Mouse (Mus musculus): Measurements from ENCODE around the gene Fam187b. TPM values are rescaled to one million over a fixed set of nuclear protein-coding genes. Genes with fewer than 3 reads are reported as not detected.
A peak's percentile ranks its signal among the peaks of the same experiment; 100 is the strongest.

Fam187b gene
- polyA plus RNA-seq, 1 experiment from 2014 or later = 8.8 TPM

GRCm38 (mm10) chr7:30966657-30967056 is 6.9 kb upstream of the Fam187b start:
- H3K4me2 ChIP-seq (ENCODE audit: low read depth, low read length) = no peak overlapping the region
- H3K27me3 ChIP-seq (ENCODE audit: control insufficient read depth, insufficient read depth, low read length) = no peaks in the 10 kb centered on the region
- peaks cover 6% of the 10 kb centered on the region for H3K4me1 ChIP-seq (ENCODE audit: control insufficient read depth, insufficient read depth, low read length)
- 81% methylated on average over 3 of the region's 3 CpGs for WGBS
- no peaks in the 10 kb centered on the region for H3K36me3 ChIP-seq (ENCODE audit: control insufficient read depth, insufficient read depth, low read length)
- H3K9ac ChIP-seq (ENCODE audit: low read length) = no peak overlapping the region
- H3K4me3 ChIP-seq (replicated peaks; ENCODE audit: low read length) = no peak overlapping the region
- no peak overlapping the region for H3K27ac ChIP-seq (ENCODE audit: low read length)
- no peaks in the 10 kb centered on the region for H3K9me3 ChIP-seq (replicated peaks; ENCODE audit: control insufficient read depth, low read length)
- no peak for ATAC-seq (ENCODE audit: insufficient read depth, low FRiP score)

DNA sequence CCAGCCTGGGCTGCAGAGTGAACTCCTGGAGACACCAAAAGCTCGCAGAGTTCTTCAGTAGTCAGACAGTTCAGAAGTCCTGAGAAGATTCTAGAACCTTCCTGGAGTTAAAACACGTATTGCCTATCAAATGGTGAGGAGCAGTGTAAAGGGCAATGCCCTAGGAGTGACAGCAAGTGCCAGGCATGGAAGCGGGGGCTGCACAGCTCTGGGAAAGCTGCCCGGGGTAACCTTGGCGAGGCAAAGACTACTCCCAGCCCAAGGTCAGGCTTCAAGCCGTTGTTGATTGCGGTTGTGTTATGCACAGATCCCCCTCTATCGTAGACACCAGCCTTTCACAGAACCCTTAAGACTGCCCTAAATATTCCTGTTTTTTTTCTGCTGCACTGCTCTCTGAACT is 5.0 kb upstream of the Fam187b start:
- Histone ChIP-seq H3K4me3 (replicated peaks; ENCODE audit: low read length) (no peak overlapping the region), H3K27ac (ENCODE audit: low read length) (no peak overlapping the region), H3K4me1 (ENCODE audit: control insufficient read depth, insufficient read depth, low read length) (peaks cover 14% of the 10 kb centered on the region), H3K9ac (ENCODE audit: low read length) (no peak overlapping the region), H3K9me3 (replicated peaks; ENCODE audit: control insufficient read depth, low read length) (no peaks in the 10 kb centered on the region), H3K36me3 (ENCODE audit: control insufficient read depth, insufficient read depth, low read length) (no peaks in the 10 kb centered on the region), H3K27me3 (ENCODE audit: control insufficient read depth, insufficient read depth, low read length) (no peaks in the 10 kb centered on the region), H3K4me2 (ENCODE audit: low read depth, low read length) (no peak overlapping the region)
- ATAC-seq (ENCODE audit: insufficient read depth, low FRiP score) = no peak
- WGBS = 87% methylated on average over 8 of the region's 8 CpGs

DNA sequence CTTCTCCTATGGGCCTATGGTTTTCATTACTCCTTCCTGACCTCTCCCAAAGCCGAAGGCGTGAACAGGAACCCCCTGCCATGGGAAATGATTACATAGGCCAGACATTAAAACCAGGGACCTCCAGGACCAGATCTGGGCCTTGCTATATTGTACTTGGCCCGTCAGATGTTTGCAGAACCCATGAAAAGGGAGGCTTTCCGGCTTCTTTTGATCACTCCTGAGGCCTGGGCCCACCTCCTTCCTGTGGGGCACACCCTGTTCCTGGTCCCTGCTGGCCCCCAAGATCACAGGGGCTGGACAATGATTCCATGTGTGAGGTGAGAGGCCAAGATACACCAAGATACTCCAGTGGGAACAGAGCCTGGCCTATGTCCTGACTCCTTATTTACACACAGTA is 4.4 kb upstream of the Fam187b start:
- WGBS = 70% methylated on average over 4 of the region's 4 CpGs
- Histone ChIP-seq H3K27ac (ENCODE audit: low read length) (no peak overlapping the region), H3K4me2 (ENCODE audit: low read depth, low read length) (no peak overlapping the region), H3K4me3 (replicated peaks; ENCODE audit: low read length) (no peak overlapping the region), H3K36me3 (ENCODE audit: control insufficient read depth, insufficient read depth, low read length) (no peaks in the 10 kb centered on the region), H3K9ac (ENCODE audit: low read length) (no peak overlapping the region), H3K9me3 (replicated peaks; ENCODE audit: control insufficient read depth, low read length) (no peaks in the 10 kb centered on the region), H3K27me3 (ENCODE audit: control insufficient read depth, insufficient read depth, low read length) (no peaks in the 10 kb centered on the region), H3K4me1 (ENCODE audit: control insufficient read depth, insufficient read depth, low read length) (peaks cover 14% of the 10 kb centered on the region)
- ATAC-seq (ENCODE audit: insufficient read depth, low FRiP score) = no peak

DNA sequence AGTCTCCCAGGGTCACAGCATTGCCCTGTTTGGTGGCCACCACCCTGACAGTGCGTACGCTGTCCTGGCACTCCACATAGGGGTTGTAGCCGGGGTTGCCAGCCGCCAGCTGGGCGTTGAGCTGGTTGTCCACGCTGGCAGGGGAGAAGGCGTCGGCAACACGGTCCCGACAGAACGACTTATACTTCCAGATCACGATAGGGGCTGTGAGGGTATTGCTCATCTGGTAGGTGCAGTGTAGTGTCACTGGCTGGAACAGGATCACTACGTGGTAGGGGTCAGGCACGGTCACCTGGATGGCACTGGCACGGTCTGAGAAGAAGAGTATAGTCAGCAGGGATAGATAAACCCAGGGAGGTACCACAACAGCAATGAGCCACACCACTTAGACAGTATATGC is 1.7 kb upstream of the Fam187b start:
- Histone ChIP-seq H3K9me3 (replicated peaks; ENCODE audit: control insufficient read depth, low read length) (no peaks in the 10 kb centered on the region), H3K27me3 (ENCODE audit: control insufficient read depth, insufficient read depth, low read length) (no peaks in the 10 kb centered on the region), H3K4me1 (ENCODE audit: control insufficient read depth, insufficient read depth, low read length) (peaks cover 14% of the 10 kb centered on the region), H3K9ac (ENCODE audit: low read length) (peak overlapping the region; percentile 79), H3K4me2 (ENCODE audit: low read depth, low read length) (peak overlapping the region; percentile 63), H3K27ac (ENCODE audit: low read length) (no peak overlapping the region), H3K4me3 (replicated peaks; ENCODE audit: low read length) (peak overlapping the region; percentile 62), H3K36me3 (ENCODE audit: control insufficient read depth, insufficient read depth, low read length) (no peaks in the 10 kb centered on the region)
- ATAC-seq (ENCODE audit: insufficient read depth, low FRiP score) = no peak
- 76% methylated on average over 15 of the region's 15 CpGs for WGBS

- H3K4me2 ChIP-seq (ENCODE audit: low read depth, low read length) = peak overlapping the region; percentile 63
- peak overlapping the region; percentile 79 for H3K9ac ChIP-seq (ENCODE audit: low read length)
- H3K4me3 ChIP-seq (replicated peaks; ENCODE audit: low read length) = peak overlapping the region; percentile 62
- no peaks in the 10 kb centered on the region for H3K27me3 ChIP-seq (ENCODE audit: control insufficient read depth, insufficient read depth, low read length)
- 5% methylated on average over 41 of the region's 41 CpGs for WGBS
- ATAC-seq (ENCODE audit: insufficient read depth, low FRiP score) = peak; percentile 31; the same call in 1 of the 2 replicates
- H3K9me3 ChIP-seq (replicated peaks; ENCODE audit: control insufficient read depth, low read length) = no peaks in the 10 kb centered on the region
- H3K4me1 ChIP-seq (ENCODE audit: control insufficient read depth, insufficient read depth, low read length) = peaks cover 14% of the 10 kb centered on the region
- H3K27ac ChIP-seq (ENCODE audit: low read length) = peak overlapping the region; percentile 77
- H3K36me3 ChIP-seq (ENCODE audit: control insufficient read depth, insufficient read depth, low read length) = no peaks in the 10 kb centered on the region
Observed at GRCm38 (mm10) chr7:30972426-30973250, 952 bp upstream of the Fam187b start.

DNA sequence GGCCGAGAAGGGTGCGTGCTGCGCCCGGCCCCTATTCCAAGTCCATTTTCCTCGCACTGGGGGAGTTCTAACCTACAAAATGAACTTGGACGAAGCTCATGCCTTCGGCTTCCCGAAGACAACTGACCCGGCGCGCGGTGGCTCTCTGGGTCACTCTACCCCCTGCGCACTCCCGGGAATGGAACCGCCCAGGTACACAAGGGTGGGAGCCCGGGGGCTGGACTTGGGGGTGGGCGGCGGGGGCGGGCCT is 414 bp upstream of the Fam187b start, which contains the start of gene Lsr:
Gene Lsr (minus strand): TSS at position 214 of the 250 bp plus-strand sequence.
- Histone ChIP-seq H3K4me3 (replicated peaks; ENCODE audit: low read length) (peak within 1 kb of the TSS; percentile 62), H3K9ac (ENCODE audit: low read length) (peak within 1 kb of the TSS; percentile 79), H3K27ac (ENCODE audit: low read length) (peak within 1 kb of the TSS; percentile 95), H3K4me1 (ENCODE audit: control insufficient read depth, insufficient read depth, low read length) (peaks cover 14% of the 10 kb centered on the region), H3K36me3 (ENCODE audit: control insufficient read depth, insufficient read depth, low read length) (no peaks in the 10 kb centered on the region), H3K27me3 (ENCODE audit: control insufficient read depth, insufficient read depth, low read length) (no peaks in the 10 kb centered on the region), H3K4me2 (ENCODE audit: low read depth, low read length) (peak within 1 kb of the TSS; percentile 63), H3K9me3 (replicated peaks; ENCODE audit: control insufficient read depth, low read length) (no peaks in the 10 kb centered on the region)
- ATAC-seq (ENCODE audit: insufficient read depth, low FRiP score) = no peak
- 1% methylated on average over 19 of the region's 19 CpGs for WGBS

DNA sequence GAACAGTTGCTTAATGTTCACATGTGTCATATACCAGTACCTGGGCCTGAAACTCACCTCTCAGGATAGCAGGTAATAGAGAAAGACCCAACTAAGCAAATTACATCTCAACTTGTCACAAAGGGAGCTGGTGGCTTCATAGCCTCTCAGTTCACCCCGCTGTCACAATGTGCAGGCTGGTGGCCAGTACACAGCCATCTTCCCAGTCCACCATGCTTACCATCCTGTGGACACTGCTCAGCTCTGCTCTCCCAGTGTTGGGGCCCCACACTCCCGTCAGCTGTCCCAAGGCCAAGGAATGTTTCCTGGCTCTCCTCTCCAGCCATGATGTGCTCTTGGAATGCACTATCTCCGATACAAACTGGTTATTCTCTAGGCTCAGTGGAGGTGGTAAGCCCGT is 8.1 kb downstream of the Fam187b start:
- H3K4me2 ChIP-seq (ENCODE audit: low read depth, low read length) = no peak overlapping the region
- H3K9ac ChIP-seq (ENCODE audit: low read length) = no peak overlapping the region
- no peaks in the 10 kb centered on the region for H3K27me3 ChIP-seq (ENCODE audit: control insufficient read depth, insufficient read depth, low read length)
- no peak for ATAC-seq (ENCODE audit: insufficient read depth, low FRiP score)
- 87% methylated on average over 4 of the region's 4 CpGs for WGBS
- no peak overlapping the region for H3K27ac ChIP-seq (ENCODE audit: low read length)
- no peak overlapping the region for H3K4me3 ChIP-seq (replicated peaks; ENCODE audit: low read length)
- H3K9me3 ChIP-seq (replicated peaks; ENCODE audit: control insufficient read depth, low read length) = no peaks in the 10 kb centered on the region
- H3K4me1 ChIP-seq (ENCODE audit: control insufficient read depth, insufficient read depth, low read length) = no peaks in the 10 kb centered on the region
- no peaks in the 10 kb centered on the region for H3K36me3 ChIP-seq (ENCODE audit: control insufficient read depth, insufficient read depth, low read length)

GRCm38 (mm10) chr7:30985357-30985756 is 11.8 kb downstream of the Fam187b start:
- Histone ChIP-seq H3K36me3 (ENCODE audit: control insufficient read depth, insufficient read depth, low read length) (no peaks in the 10 kb centered on the region), H3K4me2 (ENCODE audit: low read depth, low read length) (no peak overlapping the region), H3K4me3 (replicated peaks; ENCODE audit: low read length) (no peak overlapping the region), H3K9me3 (replicated peaks; ENCODE audit: control insufficient read depth, low read length) (no peaks in the 10 kb centered on the region), H3K4me1 (ENCODE audit: control insufficient read depth, insufficient read depth, low read length) (no peaks in the 10 kb centered on the region), H3K27me3 (ENCODE audit: control insufficient read depth, insufficient read depth, low read length) (no peaks in the 10 kb centered on the region), H3K9ac (ENCODE audit: low read length) (no peak overlapping the region), H3K27ac (ENCODE audit: low read length) (no peak overlapping the region)
- ATAC-seq (ENCODE audit: insufficient read depth, low FRiP score) = no peak
- 81% methylated on average over 9 of the region's 9 CpGs for WGBS

DNA sequence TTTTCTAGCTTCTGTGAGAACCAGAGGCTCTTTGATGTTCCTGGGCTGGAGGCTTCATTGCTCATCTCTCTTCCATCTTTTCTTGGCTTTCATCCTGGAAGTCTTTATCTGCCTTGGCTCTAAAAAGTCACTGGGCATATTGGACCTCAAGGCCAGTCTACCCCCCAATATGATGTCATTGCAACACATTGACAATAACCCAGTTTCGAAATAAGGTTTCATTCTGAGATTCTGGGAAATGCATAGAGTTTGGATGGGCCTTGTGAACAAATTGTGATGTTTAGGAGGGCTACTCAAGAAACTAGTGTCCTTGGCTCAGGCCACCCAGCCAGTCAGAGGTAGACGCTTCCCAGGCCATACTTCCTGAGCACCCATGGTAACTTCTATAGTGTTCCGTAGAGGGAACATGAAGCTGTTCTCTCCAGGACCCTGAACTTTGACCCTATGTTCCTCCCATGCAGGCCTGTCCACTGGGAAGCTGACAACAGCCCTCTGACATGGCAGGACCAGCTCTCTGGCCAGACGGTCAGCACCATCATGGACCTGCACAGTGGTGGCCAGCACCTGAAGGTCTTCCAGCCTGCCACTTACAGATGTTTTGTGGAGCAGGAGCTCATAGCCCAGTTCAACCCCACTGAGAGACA is 15.1 kb downstream of the Fam187b start:
- no peaks in the 10 kb centered on the region for H3K27me3 ChIP-seq (ENCODE audit: control insufficient read depth, insufficient read depth, low read length)
- 84% methylated on average over 4 of the region's 4 CpGs for WGBS
- H3K4me3 ChIP-seq (replicated peaks; ENCODE audit: low read length) = no peak overlapping the region
- no peak overlapping the region for H3K4me2 ChIP-seq (ENCODE audit: low read depth, low read length)
- no peaks in the 10 kb centered on the region for H3K4me1 ChIP-seq (ENCODE audit: control insufficient read depth, insufficient read depth, low read length)
- no peaks in the 10 kb centered on the region for H3K9me3 ChIP-seq (replicated peaks; ENCODE audit: control insufficient read depth, low read length)
- no peak for ATAC-seq (ENCODE audit: insufficient read depth, low FRiP score)
- H3K36me3 ChIP-seq (ENCODE audit: control insufficient read depth, insufficient read depth, low read length) = no peaks in the 10 kb centered on the region
- H3K9ac ChIP-seq (ENCODE audit: low read length) = no peak overlapping the region
- H3K27ac ChIP-seq (ENCODE audit: low read length) = no peak overlapping the region
